Mouse (Mus musculus) Patski (cell line): Measurements from ENCODE around the gene Gm16253. TPM values are rescaled to one million over a fixed set of nuclear protein-coding genes. Genes with fewer than 3 reads are reported as not detected.

Experiments used
- ATAC-seq: fragments of 100-300 bp; one replicate; pipeline ENCODE4 v1.8.0; 2021
- CTCF ChIA-PET: fragments of 350-600 bp; sonication (Branson Sonifier 250); formaldehyde crosslinking; loops from one replicate; lab custom pipeline; 2022; ENCODE audit warnings: inconsistent platforms; lab: Charles Lee
- POLR2A ChIA-PET: fragments of 350-600 bp; sonication (Branson Sonifier 250); formaldehyde crosslinking; loops from one replicate; lab custom pipeline; 2022; ENCODE audit warnings: antibody characterized with exemption, inconsistent platforms; lab: Charles Lee
- DNase-seq: peaks from one replicate; pipeline ENCODE4 v3.0.0-alpha.2; 2011; ENCODE audit warnings: low read depth, low spot score
- H3K27me3 ChIP-seq: fragments of 371-371 bp; one replicate; pipeline ENCODE4 v1.5.1; 2021
- CTCF ChIP-seq: fragments of 100-300 bp; IDR thresholded peaks from one replicate; pipeline ENCODE4 v1.5.1; 2021
- in situ Hi-C: fragments of 300-500 bp; cut with MboI; formaldehyde crosslinking; loops from 3 replicates; pipeline ENCODE4 v1.11.1; 2018; ENCODE audit warnings: low pct_unique_long_range_greater_than_20kb, mixed read lengths
- polyA plus RNA-seq: library from polyadenylated mRNA; unstranded; gene quantifications from one replicate; pipeline ENCODE4 v1.2.3, GENCODE M21; 2021

Gm16253 gene
- polyA plus RNA-seq, 1 experiment from 2014 or later, result 1.9 TPM

DNA sequence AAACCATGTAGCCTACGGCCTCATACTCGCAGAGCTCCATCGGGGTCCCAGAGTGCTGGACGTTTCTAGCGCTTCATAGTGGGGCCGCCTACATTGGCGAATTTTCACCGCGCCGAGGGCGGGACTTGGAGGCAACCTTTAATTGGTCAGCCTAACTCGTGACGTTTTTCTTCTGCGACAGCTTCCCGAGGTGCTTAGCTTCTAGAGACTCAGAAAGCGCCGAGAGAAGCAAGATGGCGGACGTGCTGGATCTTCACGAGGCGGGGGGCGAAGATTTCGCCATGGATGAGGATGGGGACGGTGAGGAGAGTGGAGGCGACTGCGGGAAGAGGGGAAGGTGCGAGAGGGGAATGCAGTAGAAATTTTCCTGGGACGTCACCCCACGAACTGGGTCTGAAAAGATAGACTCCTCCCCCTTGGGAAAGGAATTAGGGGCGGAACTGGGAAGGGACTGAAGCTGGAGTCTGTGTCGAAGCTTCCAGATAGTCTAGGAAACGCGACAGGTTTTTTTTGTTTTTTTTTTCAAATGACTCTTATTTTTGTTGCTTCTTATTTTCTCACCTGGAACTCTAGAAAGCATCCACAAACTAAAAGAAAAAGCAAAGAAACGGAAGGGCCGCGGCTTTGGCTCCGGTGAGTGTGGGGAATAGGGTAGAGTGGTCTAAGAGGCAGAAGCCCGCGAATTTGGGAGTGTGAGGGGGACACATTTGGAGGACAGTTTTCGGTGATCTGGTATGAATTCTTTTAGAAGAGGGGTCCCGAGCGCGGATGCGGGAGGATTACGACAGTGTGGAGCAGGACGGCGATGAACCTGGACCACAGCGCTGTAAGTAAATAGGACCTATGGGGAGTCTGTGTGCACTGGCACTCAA lies 53.2 kb downstream of the Gm16253 start, which contains the start of gene Rbm8a:
Rbm8a (plus strand) TSS at position 205 of the 872 bp plus-strand sequence.
- ChIA-PET POLR2A (interaction anchor here (0.6 to 1.4 kb wide), 6 partner anchors 9 to 53 kb away, joined by 3 to 7 read pairs (median 3); partner anchors contain the start of genes Gm16253, Lix1l and Polr3gl), CTCF (interaction anchor here (1.4 to 3.6 kb wide), 8 partner anchors 10 to 83 kb away, joined by 3 to 17 read pairs (median 4); partner anchors contain the start of genes Lix1l and Polr3gl)
- peak; percentile 98 for DNase-seq
- ATAC-seq, result peak; percentile 87
- H3K27me3 ChIP-seq, result no peaks in the 10 kb centered on the region
- in situ Hi-C loops, result no loop called here
- no peak for TF ChIP-seq CTCF

Other genes with a start within 250 kb of the Gm16253 start
- not detected for gene BC107364, start 124.7 kb upstream of the Gm16253 start, polyA plus RNA-seq
- not detected for gene Hfe2, start 51.8 kb upstream of the Gm16253 start, polyA plus RNA-seq
- gene Txnip, start 19.0 kb upstream of the Gm16253 start, polyA plus RNA-seq, result 338 TPM
- 33.6 TPM for gene Polr3gl, start 17.2 kb downstream of the Gm16253 start, polyA plus RNA-seq
- gene Ankrd34a, start 19.7 kb downstream of the Gm16253 start, polyA plus RNA-seq, result 0.62 TPM
- 116 TPM for gene Lix1l, start 24.2 kb downstream of the Gm16253 start, polyA plus RNA-seq
- gene Rbm8a, start 52.9 kb downstream of the Gm16253 start, polyA plus RNA-seq, result 104 TPM
- gene Pex11b, start 58.4 kb downstream of the Gm16253 start, polyA plus RNA-seq, result 84.6 TPM
- 0.10 TPM for gene Gm42957, start 58.5 kb downstream of the Gm16253 start, polyA plus RNA-seq
- 2.2 TPM for gene Itga10, start 68.6 kb downstream of the Gm16253 start, polyA plus RNA-seq
- 0.09 TPM for gene Ankrd35, start 93.1 kb downstream of the Gm16253 start, polyA plus RNA-seq
- gene Pias3, start 119.4 kb downstream of the Gm16253 start, polyA plus RNA-seq, result 54.0 TPM
- 3.9 TPM for gene Nudt17, start 131.6 kb downstream of the Gm16253 start, polyA plus RNA-seq
- 62.5 TPM for gene Polr3c, start 150.6 kb downstream of the Gm16253 start, polyA plus RNA-seq
- 74.8 TPM for gene Rnf115, start 150.7 kb downstream of the Gm16253 start, polyA plus RNA-seq